Mouse (Mus musculus) MN1 (cell line): Measurements from ENCODE around the gene Pcnp.

Source experiments
- DNase-seq: peaks from one replicate; pipeline ENCODE4 v3.0.0-alpha.2; 2016; ENCODE audit warnings: low spot score

Gene Pcnp

DNA sequence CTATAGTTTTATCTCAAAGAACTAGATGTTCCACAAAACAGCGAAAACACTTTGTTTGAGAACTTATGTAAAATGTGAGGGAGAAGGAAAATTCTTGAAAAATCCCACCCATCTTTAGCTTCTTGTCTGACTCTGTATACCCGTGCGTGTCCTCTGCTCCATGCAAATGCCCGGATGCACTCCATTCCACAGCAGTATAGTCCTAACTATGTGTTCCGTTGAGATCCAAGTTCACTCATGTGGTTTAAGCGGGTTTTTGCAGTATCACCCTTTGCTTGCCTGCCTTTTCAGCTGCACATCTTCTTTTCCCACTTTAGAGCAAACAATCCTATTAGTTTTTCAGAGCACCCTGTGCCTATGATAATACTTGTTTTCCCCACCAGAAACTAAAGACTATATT lies 7.0 kb upstream of the Pcnp start:
- peak; percentile 21 for DNase-seq

DNA sequence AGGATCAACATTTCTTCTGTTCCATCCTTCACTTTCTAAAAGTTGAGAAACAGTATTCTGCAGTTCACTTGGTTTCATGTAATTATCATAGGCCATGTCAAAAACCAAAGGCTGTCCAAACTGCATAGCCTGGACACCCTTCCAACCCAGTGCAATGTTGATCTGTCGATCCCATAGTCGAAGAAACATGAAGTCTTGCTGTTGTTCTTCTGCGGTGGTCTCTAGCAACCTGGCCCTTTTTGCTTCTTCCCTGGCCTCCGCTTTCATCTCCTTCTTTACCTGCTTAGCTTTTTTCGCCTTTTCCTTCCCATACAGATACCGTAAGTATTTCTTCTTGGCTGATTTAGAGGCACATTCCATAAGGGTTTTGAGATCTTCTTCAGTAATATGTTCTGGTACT lies 5.0 kb upstream of the Pcnp start:
- no peak for DNase-seq

DNA sequence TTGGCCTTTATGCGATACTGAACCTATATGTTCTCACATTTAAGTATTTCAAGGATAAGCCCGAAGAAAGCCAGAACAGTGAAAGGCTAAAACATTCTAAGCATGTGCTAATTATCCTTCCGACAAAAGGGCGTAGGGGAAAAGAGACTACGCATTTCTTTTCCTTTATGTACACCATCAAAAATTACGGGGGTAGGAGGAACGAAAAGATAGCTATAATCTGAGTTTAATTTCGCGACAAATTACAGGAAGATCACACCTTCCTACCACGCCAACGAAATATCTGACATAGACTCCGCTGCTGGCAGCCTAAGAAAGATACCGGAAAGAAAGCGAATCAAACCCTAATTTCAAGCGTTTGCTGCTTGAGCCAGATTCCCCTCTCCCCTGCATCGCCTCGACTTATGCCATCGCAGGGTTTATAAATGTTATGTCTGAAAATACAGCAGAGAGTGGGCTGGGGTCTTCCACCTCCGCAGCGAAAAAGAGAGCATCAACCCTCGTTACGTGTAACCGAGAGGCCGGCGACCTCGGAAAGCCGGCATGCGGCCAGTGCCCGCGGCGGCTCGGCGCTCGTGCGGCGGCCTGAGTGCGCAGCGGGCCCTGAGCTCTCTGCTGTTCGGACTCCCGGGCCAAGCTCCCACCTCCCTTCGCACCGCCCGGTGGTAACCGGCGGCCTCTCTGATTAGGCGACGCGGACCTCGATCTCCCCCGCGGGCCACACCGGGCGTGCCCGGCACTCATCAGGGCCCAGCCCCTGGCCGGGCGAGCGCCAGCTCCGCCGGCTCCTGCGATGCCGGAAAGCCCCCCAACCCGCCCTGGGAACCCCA lies 602 bp downstream of the Pcnp start:
- peak; percentile 40 for DNase-seq

DNA sequence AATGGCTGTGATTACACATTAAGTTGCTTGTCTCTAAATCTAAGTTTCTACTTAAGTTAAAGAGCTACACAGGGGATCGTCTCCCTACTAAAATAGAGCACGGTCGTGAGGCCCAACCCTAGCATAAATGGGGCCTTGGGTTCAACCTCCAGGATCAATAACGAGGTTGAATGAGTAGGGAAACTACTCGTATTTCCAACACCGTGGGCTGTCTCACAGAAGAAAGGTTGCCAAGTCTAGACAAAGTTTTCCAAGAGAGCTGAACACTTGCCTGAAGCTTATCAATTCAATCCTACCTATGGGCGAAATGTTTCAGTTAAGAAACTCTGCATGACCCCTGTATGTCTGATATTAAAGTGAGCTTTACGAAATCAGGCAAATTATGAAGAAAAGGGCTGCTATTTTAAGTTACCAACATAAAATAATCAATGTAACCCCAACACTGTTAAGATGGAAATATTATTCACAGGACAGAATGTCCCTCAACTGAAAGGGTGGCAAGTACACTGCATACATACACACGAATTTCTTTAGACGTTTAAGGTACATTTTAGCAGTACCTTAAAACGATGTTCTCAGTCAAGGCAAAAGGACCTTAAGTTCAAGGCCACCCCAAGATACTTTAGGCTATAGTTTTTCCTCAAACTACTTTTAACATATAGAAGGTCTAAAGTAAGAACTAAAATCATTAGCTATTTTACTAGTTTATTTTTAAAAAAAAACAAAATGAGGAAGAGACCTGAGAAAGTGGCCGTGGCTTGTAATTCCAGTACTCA lies 1.5 kb downstream of the Pcnp start:
- DNase-seq: no peak

DNA sequence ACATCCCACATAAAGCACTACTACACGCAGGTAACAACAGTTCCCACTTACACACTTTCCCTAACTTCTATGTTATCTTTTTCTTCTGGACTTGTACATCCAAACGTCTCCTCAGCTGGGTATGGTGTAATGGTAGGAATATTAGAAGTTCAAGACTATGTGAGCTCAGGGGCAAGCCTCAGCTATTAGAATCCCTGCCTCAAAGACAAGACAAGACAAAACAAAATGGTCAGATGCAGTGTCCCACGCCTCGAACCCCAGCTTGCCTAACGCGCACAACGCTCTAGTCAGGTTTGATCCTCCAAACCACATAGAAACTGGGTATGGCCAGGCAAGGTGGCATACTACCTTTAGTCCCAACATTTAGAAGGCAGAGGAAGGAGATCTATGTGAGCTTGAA lies 9.9 kb downstream of the Pcnp start:
- no peak for DNase-seq

DNA sequence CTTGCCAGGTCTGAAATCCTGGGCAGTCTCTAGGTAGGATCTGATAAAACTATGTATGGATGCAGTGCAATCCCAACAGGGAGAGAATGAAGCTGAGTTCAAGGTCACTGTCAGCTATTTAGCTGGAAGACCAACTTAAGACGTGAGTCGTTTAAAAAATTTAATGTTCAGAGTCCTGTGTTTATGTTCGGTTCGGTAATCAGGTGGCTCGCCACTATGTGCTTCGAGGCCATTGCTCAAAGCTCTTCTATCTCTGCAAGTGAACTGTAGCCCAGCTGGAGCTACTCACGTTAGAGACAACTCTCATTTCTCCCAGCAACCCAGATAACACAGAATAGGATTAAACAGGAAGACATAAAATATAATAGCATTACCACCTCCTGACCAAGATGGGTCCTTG lies 15.5 kb downstream of the Pcnp start:
- no peak for DNase-seq

DNA sequence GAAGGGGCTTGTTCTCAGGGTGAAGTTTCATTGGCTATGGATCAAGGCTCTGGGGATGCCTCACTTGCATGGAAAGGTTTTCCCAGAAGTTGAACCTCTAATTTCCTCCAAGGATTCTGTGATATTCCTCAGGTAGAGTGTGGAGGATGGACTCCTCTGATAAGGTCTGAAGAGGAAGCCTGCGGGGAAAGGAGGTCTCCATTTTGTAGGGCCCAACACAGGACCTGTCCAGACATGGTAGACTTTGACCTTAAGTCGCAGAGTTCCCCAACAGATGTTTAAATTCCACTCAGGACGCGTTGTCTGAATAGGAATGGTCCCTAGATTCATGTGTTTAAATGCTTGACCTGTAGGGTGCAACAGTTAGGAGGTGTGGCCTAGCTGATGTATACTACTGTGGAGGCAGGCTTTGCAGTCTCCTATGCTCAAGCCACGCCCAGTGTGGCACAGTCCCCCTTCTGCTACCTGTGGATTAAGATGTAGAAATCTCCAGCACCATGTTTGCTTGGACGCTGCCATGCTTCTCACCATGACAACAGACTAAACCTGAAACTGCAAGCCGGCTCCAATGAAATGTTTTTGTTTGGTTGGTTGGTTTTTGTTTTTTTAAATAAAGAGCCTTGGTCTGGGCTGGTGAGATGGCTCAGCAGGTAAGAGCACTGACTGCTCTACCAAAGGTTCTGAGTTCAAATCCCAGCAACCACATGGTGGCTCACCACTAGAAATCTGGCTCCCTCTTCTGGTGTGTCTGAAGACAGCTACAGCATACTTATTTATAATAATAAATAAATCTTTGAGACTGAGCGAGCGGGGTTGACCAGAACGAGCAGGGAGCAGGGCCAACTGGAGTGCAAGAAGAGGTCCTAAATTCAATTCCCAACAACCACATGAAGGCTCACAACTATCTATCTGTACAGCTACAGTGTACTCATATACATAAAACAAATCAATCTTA lies 16.5 kb downstream of the Pcnp start:
- no peak for DNase-seq

DNA sequence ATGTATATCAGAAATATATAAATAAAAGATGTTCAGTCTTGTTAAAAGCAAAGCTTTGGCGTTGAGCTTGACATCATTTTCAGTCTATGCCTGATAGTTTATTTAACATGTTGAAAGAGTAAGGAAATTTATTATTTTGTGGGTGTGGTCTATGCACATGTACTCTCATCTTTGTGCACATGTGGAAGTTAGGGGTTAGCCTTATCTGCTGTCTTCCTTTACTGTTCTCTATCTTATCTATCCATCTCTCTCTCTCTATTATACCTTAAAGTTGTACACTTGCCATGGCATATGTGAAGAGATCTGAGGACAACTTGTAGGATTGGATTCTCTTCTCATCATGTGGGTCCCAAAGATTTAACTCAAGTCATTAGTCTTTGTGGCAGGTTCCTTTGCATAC lies 20.7 kb downstream of the Pcnp start:
- DNase-seq: no peak

DNA sequence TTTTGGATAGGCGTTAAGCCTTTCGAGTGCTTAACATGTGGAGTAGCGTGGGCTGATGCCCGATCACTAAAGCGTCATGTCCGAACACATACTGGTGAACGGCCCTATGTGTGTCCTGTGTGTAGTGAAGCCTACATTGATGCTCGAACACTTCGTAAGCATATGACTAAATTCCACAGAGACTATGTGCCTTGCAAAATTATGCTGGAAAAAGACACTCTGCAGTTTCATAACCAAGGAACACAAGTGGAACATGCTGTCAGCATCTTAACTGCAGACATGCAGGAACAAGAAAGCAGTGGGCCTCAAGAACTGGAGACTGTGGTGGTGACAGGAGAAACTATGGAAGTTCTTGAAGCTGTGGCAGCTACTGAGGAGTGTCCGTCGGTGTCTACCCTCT lies 22.7 kb downstream of the Pcnp start:
- DNase-seq: no peak

DNA sequence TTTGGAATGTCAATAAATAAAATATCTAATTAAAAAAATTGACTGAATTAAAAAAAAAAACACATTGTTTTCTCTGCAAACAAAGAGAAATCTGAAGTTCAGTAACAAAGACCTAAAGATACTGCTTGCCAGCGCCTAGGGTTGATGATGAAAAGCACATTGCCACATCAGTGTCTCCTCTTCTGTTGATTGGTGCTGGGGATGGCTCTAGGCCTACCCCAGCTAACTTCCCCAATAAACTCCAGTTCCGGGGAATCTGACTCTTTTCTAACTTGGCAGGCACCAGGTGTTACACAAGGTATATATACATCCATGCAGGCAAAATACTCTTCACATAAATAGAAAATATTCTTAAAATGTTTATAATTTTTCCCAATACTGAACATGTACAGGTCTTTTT lies 35.3 kb downstream of the Pcnp start:
- no peak for DNase-seq

DNA sequence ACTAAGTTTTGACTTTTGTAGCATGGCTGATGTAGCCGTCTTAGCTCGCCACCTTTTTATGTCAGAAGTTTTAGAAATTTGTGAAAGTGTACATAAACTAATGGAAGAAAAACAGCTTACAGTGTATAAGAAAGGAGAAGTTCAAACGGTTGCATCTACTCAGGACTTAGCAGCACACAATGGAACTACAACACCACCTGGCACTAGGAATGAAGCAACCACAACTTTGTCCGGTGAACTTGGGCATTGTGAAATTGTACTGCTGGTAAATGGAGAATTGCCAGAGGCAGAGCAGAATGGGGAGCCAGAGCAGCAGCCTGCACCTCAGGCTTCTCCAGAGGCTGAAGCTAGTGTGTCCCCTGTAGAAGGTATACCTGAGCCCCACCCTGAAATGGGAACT lies 39.2 kb downstream of the Pcnp start:
- DNase-seq: no peak

DNA sequence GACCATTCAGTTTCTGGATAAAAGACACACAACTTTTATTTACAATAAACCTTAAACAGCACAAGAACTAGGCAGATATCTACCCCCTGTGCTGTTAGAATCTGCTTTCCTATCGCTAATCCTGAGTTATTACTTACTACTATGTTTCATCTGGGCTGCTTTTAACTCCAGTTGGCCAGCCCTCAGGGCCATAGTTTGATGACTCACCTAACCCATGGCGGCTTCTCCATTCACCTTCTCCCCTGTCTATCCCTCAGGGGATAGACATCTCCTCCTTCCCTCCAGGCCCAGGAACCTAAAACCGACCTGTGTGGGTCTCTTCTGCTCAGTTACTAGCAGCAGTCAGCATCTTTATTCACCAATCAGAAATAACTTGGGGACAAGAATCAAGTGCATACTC lies 43.5 kb downstream of the Pcnp start:
- DNase-seq: no peak

DNA sequence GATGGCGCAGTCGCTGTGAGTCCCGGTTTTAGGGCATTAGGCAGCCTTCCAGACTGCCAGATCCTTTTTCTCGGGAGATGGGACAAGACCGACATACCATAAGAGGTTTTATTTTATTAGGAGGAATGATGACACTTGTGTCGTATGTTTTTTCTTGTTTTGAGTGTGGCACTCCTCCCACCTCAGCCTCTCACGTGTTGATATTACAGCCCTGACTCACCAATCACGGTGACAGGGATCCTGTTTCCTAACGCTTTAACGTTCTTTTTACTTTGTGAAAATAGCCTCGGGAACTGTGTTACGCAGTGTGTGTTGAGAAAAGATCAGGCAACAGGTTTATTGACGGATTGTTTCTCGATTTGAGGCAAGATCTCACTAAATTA lies 54.6 kb downstream of the Pcnp start:
- DNase-seq: no peak

DNA sequence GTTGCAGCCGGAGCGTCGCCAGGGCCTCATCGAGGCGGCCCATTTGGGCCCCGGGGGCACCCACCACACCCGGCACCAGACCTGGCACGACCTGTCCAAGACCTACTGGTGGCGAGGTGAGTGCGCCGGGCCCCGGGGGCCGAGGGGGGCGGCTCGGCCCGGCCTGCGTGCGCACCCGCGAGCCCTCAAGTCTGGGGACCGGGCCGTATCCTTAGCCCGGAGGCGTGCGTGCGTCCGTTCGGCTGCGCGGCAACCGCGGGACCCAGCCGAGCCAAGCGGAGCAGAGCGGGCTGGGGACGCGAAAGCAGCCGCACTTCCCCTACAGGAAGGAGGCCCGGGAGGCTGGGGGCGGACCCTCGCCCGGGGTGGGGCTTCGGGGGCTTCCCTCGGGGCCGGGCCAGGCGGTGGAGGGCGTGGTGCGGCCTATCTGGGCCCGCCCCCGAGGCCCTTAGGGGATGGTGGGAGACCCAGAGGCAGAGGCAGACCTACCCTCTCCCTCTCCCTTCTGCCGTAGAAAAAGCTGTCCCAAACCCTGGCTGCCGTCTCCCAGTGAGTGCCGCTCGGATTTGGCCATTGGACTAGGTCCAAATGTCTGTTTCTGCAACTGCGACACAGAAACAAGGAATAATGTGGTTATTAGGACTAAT lies 55.2 kb downstream of the Pcnp start:
- peak; percentile 91 for DNase-seq

DNA sequence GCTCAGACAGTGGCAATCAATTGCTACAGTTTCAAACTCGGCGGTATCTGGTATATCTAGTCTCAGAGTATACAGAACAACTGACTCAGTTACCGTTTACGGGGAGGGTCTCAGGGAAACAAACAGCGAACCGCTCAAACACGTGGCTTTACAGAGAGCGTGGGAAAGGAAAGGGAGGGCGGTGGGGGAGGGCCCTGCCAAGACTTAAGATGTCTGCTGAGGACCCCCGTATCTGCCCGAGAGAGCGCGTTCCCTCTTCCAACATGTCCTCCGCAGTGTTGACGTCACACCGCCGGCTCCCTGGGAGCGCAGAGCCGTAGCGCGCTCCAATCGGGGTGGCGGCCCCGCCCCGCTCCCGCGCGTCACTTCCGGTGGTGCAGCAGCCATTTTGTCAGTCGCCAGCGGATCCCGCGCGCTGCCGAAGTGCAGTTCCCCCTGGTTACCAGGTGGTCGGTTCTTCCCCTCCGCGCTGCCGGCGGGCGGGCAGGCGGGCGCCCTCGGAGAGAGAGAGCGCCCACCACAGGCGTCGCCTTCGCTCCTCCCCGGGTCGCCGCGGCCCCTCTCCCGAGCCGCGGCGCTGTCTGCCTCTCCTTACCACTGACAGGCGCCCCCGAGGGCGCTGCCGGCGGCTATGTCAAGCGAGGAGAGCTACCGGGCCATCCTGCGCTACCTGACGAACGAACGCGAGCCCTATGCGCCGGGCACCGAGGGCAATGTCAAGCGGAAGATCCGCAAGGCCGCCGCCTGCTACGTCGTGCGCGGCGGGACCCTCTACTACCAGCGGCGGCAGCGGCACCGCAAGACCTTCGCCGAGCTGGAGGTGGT lies 55.9 kb downstream of the Pcnp start, which contains the start of gene Zbtb11:
Gene Zbtb11 (plus strand): TSS at position 453 of the 825 bp plus-strand sequence.
- DNase-seq: peak; percentile 97

DNA sequence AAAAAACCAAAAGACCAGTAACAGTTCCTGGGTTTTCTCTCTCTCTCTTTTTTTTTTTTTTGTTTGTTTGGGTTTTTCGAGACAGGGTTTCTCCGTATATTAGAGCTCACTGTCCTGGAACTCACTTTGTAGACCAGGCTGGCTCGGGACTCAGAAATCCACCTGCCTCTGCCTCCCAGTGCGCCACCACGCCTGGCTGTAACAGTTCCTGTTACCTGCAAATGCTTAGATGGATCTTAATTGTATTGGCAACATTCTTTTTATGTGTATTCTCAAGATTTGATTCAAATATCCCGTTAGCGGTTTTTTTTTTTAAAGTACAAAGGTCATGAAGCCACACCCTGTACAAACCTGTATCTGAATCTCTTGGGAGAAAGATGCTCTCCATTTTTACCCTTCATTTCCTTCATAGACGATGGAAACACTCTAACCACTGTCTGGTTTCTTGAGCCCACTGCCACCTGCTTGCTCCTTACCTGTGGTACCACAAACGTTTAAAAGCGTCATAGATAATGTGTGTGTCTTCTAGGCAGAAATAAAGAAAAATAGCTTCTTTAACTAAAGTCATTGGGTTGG lies 56.8 kb downstream of the Pcnp start:
- no peak for DNase-seq

DNA sequence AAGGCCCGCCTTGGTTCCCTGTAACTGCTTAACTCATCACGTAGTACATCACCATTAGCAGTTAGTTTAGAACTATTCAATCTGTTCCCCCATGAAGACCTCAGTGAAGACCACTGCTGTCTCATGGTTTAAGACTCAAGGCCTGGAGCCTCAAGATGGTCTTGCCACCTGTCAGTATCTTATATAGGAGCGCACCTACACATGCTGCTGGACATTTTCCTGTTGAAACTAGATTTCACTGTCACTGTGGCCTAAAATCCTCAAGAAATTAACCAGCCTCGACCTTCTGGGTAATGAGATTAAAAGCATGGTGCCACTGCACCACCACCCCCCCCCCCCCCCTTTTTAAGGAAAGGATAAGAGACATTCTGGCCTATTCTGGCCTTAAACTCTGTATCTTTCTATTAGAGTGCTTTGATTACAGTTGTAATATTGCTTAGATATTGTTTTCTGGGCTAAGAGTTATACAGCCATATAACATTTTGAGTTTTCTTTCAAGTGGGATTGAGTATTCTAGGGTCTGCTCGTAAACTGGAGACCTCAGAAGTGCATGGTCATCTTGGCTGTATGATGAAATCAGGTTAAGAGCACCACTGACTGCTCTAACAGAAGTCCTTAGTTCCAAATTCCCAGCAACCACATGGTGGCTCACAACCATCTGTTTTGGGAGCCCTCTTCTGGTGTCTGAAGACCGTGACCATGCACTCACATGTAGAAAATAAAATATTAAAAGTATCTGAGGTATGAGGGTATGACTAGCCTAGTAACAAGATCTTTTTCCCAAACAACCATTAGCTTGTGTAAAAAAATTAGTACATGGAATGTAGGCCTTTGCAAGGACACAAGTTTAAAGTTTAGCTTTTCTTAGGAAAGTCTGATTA lies 57.6 kb downstream of the Pcnp start:
- peak; percentile 50 for DNase-seq

DNA sequence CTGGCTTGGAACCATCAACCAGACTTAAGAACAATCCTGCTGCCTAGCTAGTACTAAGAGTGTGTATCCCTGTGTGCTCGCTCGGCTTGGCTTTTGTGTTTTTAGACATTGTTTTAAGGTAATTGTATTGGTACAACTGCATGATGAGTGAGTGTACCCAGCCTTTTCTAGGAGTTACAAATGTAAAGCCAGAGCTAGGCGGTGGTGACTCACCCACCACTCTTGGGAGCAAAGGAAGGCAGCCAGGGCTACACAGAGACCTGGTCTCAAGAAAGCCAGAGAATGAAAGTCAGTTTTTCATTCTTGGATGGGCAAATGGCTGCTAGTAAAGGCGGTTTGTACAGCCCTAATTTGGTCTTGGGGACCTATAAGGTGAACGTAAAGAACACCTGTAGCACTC lies 59.1 kb downstream of the Pcnp start:
- peak; percentile 47 for DNase-seq

DNA sequence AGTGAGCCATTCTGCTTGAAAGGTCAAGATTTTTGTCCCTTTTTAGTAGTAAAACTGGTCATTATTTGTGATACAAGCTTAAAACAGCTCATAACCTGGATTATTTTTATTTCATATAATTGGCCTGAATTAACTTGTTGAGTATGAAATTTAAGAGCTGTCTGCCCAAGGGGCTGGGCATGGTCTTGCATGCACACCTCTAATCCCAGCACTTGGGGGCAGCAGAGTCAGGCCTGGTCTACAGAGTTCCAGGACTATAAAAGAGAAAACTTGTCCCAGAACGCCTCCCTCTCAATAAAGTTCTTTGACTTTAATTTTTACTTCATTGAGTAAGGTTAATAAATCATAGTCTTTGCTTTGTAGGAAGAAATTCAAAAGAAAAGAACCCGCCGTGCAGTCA lies 60.4 kb downstream of the Pcnp start:
- DNase-seq: peak; percentile 67

DNA sequence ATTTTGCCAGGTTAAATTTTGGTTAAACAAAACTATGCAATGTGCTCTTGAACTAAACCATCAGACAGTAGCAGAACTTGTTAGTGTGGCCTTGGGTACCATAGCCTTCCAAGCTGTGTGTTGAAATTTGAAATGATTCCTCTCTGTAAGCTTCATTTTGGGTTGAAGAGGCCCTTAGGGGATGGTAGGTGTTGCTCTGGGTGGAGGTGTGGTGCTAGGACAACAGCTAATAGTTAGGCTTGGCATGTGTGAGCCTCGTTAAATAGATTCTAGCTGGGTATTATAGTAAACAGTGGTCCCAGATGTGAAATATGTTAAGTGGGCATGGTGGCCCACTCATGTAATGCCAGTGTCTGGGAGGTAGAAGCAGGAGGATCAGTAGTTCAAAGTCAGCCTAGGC lies 62.3 kb downstream of the Pcnp start:
- no peak for DNase-seq
